20 mouse cellular contexts compared by ENCODE assay signal in genomic region chr4:42860483-42860882, GRCm38 (mm10). TPM values are rescaled to one million over a fixed set of nuclear protein-coding genes. Genes with fewer than 3 reads are reported as not detected.
DNase-seq lines count a peak whose midpoint lies in the region; ATAC-seq lines count a peak whose summit lies in the region.
"Not testable (repeated sequence)": the region's sequence is repeated elsewhere in the genome, so short reads cannot be mapped to it uniquely, and the experiment has no call there.
"Had no signal": no experiment of that assay in that cellular context is flagged by ENCODE, and none has a peak within 500 bp of the region (broad histone marks: within the 10 kb centered on the region; RNA-seq: fewer than 3 reads in every experiment).

No protein-coding gene starts in this region.

- not testable (repeated sequence) for H3K4me2 ChIP-seq in heart, embryonic 11.5 days
- H3K4me2 ChIP-seq in liver, embryonic 12.5 days, result peak overlapping the region; percentile 61
- H3K4me2 ChIP-seq in liver, embryonic 16.5 days (ENCODE audit: low read depth, low read length), result peak overlapping the region; percentile 47

- not testable (repeated sequence) for H3K36me3 ChIP-seq in heart, embryonic 11.5 days (ENCODE audit: control insufficient read depth, insufficient read depth, low read length); liver, embryonic 12.5 days; liver, embryonic 16.5 days (ENCODE audit: control insufficient read depth, insufficient read depth)

- not testable (repeated sequence) for H3K4me3 ChIP-seq in heart, embryonic 11.5 days (ENCODE audit: low read depth, low read length); liver, embryonic 12.5 days; liver, embryonic 16.5 days (ENCODE audit: low read depth, low read length)

- ATAC-seq in erythroblast, adult 5-6 weeks (replicated peaks; ENCODE audit: low FRiP score, poor library complexity, severe bottlenecking), result peak; percentile 100
- ATAC-seq in heart, embryonic 11.5 days (replicated peaks; ENCODE audit: insufficient number of reproducible peaks, low FRiP score, low TSS enrichment), result not testable (repeated sequence)
- ATAC-seq in liver, embryonic 12.5 days, result peak; percentile 100
- peak; percentile 100 for ATAC-seq in liver, embryonic 16.5 days (ENCODE audit: low read depth)

- H3K27me3 ChIP-seq in heart, embryonic 11.5 days (ENCODE audit: control insufficient read depth, insufficient read depth, low read length); liver, embryonic 12.5 days (replicated peaks); liver, embryonic 16.5 days (ENCODE audit: control insufficient read depth, insufficient read depth, low read depth, low read length): not testable (repeated sequence)

- H3K27ac ChIP-seq in heart, embryonic 11.5 days (ENCODE audit: low read depth, low read length), result 0 out of 2 replicates have a peak overlapping the region, but pooled peaks have one; percentile 41
- peak overlapping the region; percentile 98 for H3K27ac ChIP-seq in liver, embryonic 12.5 days
- peak overlapping the region; percentile 96 for H3K27ac ChIP-seq in liver, embryonic 16.5 days (ENCODE audit: low read length)

- H3K9ac ChIP-seq in heart, embryonic 11.5 days (ENCODE audit: low read depth, low read length), result not testable (repeated sequence)
- H3K9ac ChIP-seq in liver, embryonic 12.5 days, result peak overlapping the region; percentile 72
- peak overlapping the region; percentile 66 for H3K9ac ChIP-seq in liver, embryonic 16.5 days (ENCODE audit: low read depth, low read length)

- 75% methylated on average over 9 of the region's 9 CpGs for WGBS in heart, embryonic 11.5 days (ENCODE audit: insufficient replicate concordance)
- 14% methylated on average over 9 of the region's 9 CpGs for whole genome bisulfite sequencing in liver, embryonic 12.5 days (ENCODE audit: insufficient replicate concordance)
- WGBS in liver, embryonic 16.5 days (ENCODE audit: insufficient replicate concordance), result 24% methylated on average over 9 of the region's 9 CpGs

- not testable (repeated sequence) for H3K9me3 ChIP-seq in heart, embryonic 11.5 days (replicated peaks; ENCODE audit: control insufficient read depth, low read length); liver, embryonic 12.5 days (replicated peaks); liver, embryonic 16.5 days (replicated peaks; ENCODE audit: control insufficient read depth, low read length)

- peak; percentile 21 for DNase-seq in skeletal muscle tissue, adult 2 months (ENCODE audit: low read depth, low spot score)
- DNase-seq in spleen, postnatal 36 days (ENCODE audit: low spot score in 2 of 2), result peak; percentile 46 to 63

- H3K4me1 ChIP-seq in heart, embryonic 11.5 days (ENCODE audit: control insufficient read depth, insufficient read depth, low read length), result not testable (repeated sequence)
- peaks cover 50% of the 10 kb centered on the region for H3K4me1 ChIP-seq in liver, embryonic 12.5 days
- H3K4me1 ChIP-seq in liver, embryonic 16.5 days (ENCODE audit: control insufficient read depth, low read depth, low read length), result peaks cover 19% of the 10 kb centered on the region

RNA-seq across cellular contexts. Expression of gene Gm12394, which starts 3.9 kb away (rescaled TPM):
- not detected in 2 replicates for total RNA-seq in erythroblast, adult 5-6 weeks (2015; ENCODE audit: low replicate concordance)
- not detected in 2 replicates for total RNA-seq in erythroblast, adult 5-6 weeks (2017; ENCODE audit: low replicate concordance)
- polyA plus RNA-seq in heart, embryonic 11.5 days (2014; fragmentation: Nextera tagmentation; extraction: Ambion mirVana), result 0.13 TPM in 1 of 2 replicates, not detected in the other
- 0.05 and 0.07 TPM in 2 replicates for polyA plus RNA-seq in liver, embryonic 12.5 days (2016; fragmentation: Nextera tagmentation; extraction: Ambion mirVana)
- polyA plus RNA-seq in liver, embryonic 16.5 days (2015; fragmentation: Nextera tagmentation; extraction: Ambion mirVana), result not detected in 2 replicates
- total RNA-seq: forebrain, postnatal 0 days; gastrocnemius, postnatal 14 days; heart, adult 8-10 months; heart, postnatal 14 days; hematopoietic stem cell, adult 5-6 weeks had no signal

RNA-seq across cellular contexts. Expression of gene Fam205a1, which starts 6.8 kb away (rescaled TPM):
- total RNA-seq in erythroblast, adult 5-6 weeks (2015; ENCODE audit: low replicate concordance), result 3.8 and 4.0 TPM in 2 replicates
- total RNA-seq in erythroblast, adult 5-6 weeks (2017; ENCODE audit: low replicate concordance), result 1.8 and 2.6 TPM in 2 replicates
- not detected in 2 replicates for polyA plus RNA-seq in heart, embryonic 11.5 days (2014; fragmentation: Nextera tagmentation; extraction: Ambion mirVana)
- polyA plus RNA-seq in liver, embryonic 12.5 days (2016; fragmentation: Nextera tagmentation; extraction: Ambion mirVana), result 0.15 and 0.18 TPM in 2 replicates
- 0.11 and 0.12 TPM in 2 replicates for polyA plus RNA-seq in liver, embryonic 16.5 days (2015; fragmentation: Nextera tagmentation; extraction: Ambion mirVana)
- total RNA-seq: adrenal gland, adult 8-10 months; adrenal gland, postnatal 36 days; forebrain, postnatal 0 days; gastrocnemius, adult 18-20 months; gastrocnemius, postnatal 14 days; heart, adult 8-10 months; heart, postnatal 14 days; hematopoietic stem cell, adult 5-6 weeks; hindbrain, postnatal 0 days had no signal
- polyA plus RNA-seq: forebrain, embryonic 13.5 days; heart, embryonic 15.5 days; hindbrain, embryonic 13.5 days; hindbrain, postnatal 0 days had no signal

RNA-seq across cellular contexts. Expression of gene Fam205c, which starts 13.6 kb away (rescaled TPM):
- not detected in 2 replicates for total RNA-seq in erythroblast, adult 5-6 weeks (2015; ENCODE audit: low replicate concordance)
- 0.56 TPM in 1 of 2 replicates, not detected in the other for total RNA-seq in erythroblast, adult 5-6 weeks (2017; ENCODE audit: low replicate concordance)
- polyA plus RNA-seq in heart, embryonic 11.5 days (2014; fragmentation: Nextera tagmentation; extraction: Ambion mirVana), result 0.46 TPM in 1 of 2 replicates, not detected in the other
- polyA plus RNA-seq in liver, embryonic 12.5 days (2016; fragmentation: Nextera tagmentation; extraction: Ambion mirVana), result 0.24 and 0.33 TPM in 2 replicates
- 0.27 and 0.32 TPM in 2 replicates for polyA plus RNA-seq in liver, embryonic 16.5 days (2015; fragmentation: Nextera tagmentation; extraction: Ambion mirVana)
- total RNA-seq: adrenal gland, adult 8-10 months; adrenal gland, postnatal 36 days; ES-E14; forebrain, postnatal 0 days; hematopoietic stem cell, adult 5-6 weeks; hindbrain, postnatal 0 days had no signal
- polyA plus RNA-seq: cortical plate, adult 2 months had no signal

RNA-seq across cellular contexts. Expression of gene Phf24, which starts 56.0 kb away (rescaled TPM):
- not detected in 2 replicates for total RNA-seq in erythroblast, adult 5-6 weeks (2015; ENCODE audit: low replicate concordance)
- total RNA-seq in erythroblast, adult 5-6 weeks (2017; ENCODE audit: low replicate concordance), result 1.7 and 5.8 TPM in 2 replicates
- 1.9 and 2.4 TPM in 2 replicates for polyA plus RNA-seq in heart, embryonic 11.5 days (2014; fragmentation: Nextera tagmentation; extraction: Ambion mirVana)
- 0.18 and 0.26 TPM in 2 replicates for polyA plus RNA-seq in liver, embryonic 12.5 days (2016; fragmentation: Nextera tagmentation; extraction: Ambion mirVana)
- polyA plus RNA-seq in liver, embryonic 16.5 days (2015; fragmentation: Nextera tagmentation; extraction: Ambion mirVana), result 0.05 and 0.06 TPM in 2 replicates
- total RNA-seq: hematopoietic stem cell, adult 5-6 weeks had no signal

Comparison
In these comparisons a context has a peak if more than half of its experiments do, and no peak if none do; other contexts are left out.
1. H3K27ac ChIP-seq: peak in every context shown above with its lines; median percentile 98 in liver, embryonic 12.5 days; 96 in liver, embryonic 16.5 days; 41 in heart, embryonic 11.5 days.